Mouse (Mus musculus) v-Abl transformed pro-B cells (cell line): Measurements from ENCODE around the gene Zfp991.
"Not testable (repeated sequence)": the region's sequence is repeated elsewhere in the genome, so short reads cannot be mapped to it uniquely, and the experiment has no call there.

Source experiments
- in situ Hi-C, 2 experiments: fragments of 400-800 bp; cut with MboI; formaldehyde crosslinking; loops; one replicate each; pipeline ENCODE4 v1.15.1; 2025; ENCODE audit not compliant: unreplicated experiment in 2 of 2

Gene Zfp991

DNA sequence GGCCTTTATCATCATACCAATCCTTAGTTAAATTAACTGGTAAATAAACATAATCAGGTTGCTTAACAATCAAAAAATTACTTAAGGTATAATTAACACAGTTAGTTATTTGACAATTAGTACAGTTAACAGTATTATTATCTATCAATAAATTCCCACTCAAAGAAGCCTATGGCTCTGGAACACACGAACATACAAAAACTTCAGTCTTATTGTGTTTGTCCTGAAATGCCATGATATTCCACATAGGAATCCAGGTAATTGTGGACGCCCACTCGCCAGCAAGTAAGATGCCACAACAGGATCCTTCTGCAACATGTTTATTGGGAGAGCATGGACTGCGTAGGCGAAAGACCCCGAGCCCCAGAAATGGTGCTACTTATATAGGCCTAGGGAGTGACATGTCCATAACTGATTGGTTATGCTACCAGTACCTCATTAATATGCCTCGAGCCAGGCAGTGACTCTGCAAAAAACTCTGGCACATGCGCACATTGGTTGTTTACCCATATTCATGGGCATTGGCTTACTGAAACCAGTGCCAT is 49.4 kb downstream of the Zfp991 start:
- in situ Hi-C loops: not testable (repeated sequence)

DNA sequence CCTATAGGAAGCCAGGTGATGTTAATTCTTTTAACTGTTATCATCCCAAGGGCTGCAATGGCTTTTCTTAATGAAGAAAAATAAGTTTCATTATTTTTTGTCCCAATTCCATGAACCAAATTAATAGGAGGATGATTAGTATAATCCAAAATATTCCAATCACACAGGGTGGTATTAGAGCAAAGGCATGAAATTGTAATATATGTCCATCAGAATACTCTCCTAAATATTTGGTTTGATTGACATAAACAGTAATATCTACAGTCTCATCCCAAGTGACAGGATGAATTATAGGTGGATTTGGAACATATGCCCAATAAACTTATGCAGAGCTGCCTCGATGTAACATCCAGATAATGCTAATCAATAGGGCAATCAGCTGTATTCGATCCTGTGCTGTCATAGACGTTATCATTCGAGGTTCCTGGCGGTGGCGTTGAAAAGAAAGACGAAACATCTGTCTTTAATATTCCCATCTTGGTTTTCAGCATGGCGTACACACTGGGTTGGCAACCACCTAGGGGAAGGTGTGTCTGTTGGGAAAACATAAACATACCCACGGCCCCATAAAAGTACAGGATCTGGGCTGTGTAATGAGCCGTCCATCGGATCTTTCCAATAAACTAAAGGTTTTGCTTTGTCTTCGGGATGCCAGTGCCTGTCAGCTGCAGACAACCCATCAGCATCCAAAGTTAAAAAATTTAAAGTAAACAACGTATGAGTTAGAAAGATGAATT is 50.3 kb downstream of the Zfp991 start:
- in situ Hi-C loops: not testable (repeated sequence)

DNA sequence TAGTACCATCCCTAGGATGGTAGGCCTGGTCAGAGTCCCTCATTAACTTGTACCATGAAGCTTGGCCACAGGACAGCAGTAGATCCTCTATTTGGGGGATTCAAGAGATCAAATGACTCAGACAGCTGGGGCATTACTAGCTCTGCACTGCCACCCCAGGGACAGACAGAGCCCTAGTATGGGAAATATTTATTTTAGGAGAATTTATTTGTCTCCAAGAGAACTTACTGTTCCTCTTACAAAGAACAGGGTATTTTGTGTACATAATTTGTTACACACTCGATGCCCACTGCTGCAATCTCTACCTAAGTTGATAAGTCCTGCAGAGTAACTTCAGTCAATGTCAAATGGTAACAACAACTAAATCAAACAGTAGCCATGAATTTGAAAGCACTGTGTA is 55.0 kb downstream of the Zfp991 start:
- in situ Hi-C loops: not testable (repeated sequence)

DNA sequence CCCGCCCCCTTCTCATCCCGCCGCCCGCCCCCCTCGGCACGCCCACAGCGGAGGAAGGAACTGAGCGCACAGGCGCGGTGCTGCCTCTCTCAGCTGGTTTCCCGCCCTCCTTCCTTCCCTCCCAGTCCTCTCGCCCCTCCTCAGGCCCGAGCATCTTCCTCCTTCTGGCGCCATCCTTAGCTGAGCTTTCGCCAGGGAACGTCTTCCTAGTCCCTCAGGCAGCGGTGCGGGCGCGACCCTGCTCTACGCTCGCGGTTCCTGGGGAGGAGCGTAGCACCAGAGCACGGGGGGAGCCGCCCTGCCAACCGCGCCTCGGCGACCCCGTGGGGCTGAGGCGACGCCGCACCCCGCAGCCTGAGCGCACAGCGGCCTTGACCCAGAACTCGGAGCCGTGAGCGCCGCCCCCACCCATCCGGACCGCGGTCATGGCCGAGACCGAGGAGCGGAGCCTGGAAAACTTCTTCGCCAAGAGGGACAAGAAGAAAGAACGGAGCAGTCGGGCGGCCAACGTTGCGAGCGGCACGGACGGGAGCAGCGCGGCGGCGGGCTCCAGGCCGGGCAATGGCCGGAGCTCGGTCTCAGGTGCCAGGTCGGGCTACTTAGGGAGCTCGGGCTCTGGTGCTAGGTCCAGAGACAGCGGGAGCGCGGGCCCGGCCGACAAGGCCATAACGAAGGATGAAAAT is 55.6 kb downstream of the Zfp991 start:
- in situ Hi-C loops: not testable (repeated sequence)

DNA sequence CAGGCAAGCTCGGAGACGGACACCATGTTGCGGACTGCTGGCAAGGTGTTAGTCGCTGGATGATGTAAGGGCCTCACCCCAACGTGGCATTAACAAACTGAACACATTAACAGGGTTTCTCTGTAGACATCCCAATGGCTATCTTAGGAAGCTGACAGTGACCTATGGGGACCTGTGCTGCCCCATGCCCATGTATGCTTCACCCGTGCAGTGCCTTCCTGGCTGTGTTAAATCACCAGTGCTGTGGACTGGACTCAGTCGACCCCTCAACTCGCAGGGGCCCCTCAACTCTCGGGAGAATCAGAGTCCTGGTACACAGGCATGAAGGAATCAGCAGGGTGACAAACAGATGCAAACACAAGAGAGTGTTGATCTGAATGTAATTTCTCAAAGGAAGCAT is 63.3 kb downstream of the Zfp991 start:
- in situ Hi-C loops: not testable (repeated sequence)

DNA sequence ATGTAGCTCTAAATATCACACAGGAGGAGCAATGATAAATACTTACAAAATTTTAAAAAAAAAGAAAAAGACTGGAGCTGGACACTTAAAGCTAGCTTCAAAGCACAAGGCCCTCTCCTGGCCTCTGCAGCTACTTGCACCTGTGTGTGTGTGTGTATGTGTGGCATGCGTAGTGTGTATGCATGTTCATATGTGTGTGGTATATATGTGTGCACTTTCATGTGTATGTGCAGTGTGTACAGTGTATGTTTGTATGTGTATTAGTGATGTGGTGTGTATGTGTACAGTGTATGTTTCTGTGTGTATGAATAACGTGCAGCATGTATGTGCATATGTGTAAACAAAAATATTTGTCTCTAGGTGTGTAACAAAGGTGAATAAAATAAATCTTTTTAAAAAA is 65.4 kb downstream of the Zfp991 start:
- in situ Hi-C loops: not testable (repeated sequence)

DNA sequence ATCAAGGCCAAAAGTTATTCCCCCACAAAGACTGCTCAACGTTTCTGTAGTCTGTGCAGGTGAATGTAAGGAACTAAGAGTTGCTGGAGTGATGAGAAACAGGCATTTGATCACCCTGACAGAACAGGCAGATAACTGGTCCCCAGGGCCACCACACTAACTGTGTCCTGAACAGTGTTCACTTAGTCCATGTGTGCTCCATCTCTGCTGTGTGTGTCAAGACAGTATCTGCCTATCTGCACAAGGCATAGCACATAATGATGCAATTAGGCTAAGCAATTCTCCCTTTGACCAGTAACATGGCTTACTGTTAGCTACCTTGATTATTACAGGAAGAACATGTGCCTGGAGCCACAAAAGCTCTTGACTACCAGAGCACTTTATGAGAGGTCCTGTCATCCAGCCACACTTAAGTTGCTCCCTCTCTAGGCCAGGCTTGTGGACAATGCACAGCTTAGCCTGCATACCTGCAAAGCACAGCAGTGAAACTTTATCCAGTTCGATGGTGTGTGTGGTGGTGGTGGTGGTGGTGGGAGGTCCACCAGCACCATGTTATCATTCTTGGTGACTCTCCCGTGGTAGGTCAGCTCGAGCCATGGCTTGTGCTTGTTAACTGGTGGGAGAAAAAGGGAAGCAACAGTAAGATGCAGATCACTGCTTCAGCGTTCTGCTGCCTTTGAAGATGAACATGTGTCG is 67.4 kb downstream of the Zfp991 start:
- in situ Hi-C loops: not testable (repeated sequence)

DNA sequence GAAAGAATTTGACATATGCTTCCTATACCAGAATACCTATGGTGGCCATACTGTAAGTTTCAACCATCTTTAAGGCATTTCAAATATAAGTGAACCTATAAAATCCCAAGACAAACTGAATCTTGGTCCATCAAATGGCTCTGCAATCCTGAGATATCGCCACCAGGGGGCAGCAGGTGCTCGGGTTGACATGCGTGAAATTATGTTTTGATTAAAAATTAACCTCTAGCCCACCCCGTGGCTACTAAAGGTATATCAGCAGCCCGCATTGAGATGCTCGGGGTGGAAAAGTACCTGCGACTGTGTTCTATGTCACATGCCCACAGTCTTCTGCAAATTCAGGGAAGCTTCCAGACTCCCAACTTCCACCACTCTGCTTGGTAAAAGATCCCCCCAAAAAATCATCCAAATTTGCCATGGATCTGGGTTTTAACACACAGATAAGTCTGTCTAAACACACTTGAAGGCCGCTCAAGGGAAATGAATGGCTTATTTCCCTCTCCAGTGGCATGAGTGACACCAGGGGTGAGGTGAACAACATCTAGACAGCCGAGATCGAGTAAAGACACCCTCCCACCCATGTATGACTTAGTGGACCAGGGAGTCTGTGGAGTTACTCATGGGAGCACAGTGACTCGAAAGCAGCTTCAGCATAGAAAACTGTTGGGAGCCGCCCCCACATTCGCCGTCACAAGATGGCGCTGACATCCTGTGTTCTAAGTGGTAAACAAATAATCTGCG is 70.3 kb downstream of the Zfp991 start:
- in situ Hi-C loops: not testable (repeated sequence)

DNA sequence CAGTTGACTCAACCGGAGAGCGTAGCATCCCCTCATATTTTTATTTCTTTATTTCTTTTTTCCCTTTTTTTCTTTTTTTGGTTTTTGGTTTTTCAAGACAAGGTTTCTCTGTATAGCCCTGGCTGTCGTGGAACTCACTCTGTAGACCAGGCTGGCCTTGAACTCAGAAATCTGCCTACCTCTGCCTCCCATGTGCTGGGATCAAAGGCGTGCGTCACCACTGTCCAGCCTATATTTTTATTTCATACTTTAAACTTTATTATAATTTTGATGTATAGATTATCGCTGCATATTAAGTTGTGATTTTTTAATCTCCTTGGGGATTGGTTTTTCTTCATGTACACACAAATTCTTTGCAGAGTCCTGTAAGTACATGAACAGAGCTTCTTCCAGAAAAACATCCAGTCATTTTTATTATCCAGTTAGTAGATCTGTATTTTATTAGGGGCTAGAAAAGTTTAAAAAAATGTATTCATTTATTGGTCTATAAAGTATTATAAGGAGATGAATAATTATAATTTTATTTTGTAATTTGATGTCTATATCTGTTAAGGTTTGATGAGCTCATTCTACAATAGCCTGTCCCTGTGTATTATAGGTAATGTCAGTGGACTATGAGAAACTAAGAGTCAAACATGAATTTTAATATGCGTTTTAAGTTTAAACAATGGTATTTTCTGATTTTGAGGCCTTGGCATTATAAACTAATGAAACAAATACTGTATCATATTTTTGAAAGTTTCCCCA is 80.5 kb downstream of the Zfp991 start:
- in situ Hi-C loops: not testable (repeated sequence)

DNA sequence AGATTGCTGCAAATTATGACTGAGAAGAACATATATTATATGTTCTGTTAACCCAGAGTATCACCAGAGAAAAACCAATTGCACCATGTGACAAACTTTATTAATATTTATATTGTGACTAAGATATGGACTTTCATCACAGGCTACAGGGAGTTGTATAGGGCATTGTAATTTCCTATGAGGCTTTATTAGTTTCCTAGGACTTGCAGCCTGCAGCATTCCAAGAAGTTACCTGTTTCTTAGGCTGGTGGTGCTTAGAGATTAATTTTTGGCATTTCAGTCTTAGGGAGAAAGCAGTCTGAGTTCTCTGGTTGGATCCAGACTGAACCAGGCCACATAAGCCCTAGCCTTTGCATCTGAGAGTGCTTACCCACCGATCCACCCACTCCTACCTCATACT is 82.4 kb downstream of the Zfp991 start:
- in situ Hi-C loops: not testable (repeated sequence)

DNA sequence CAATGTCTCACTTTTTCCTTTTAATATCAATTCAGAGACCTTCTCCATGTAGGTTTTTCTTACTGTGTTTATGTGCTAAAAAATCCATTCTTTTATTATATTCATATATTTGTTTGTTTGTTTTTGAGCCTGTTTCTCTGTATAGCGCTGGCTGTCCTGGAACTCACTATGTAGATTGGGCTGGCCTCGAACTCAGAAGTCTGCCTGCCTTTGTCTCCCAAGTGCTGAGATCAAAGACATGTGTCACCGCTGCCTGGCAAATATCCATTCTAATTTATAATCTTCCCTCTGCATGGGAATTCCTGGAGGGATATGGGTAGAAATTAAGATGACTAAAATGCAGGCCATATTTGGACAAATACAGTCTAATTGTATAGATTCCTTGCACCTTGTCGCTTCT is 85.8 kb downstream of the Zfp991 start:
- in situ Hi-C loops: not testable (repeated sequence)

DNA sequence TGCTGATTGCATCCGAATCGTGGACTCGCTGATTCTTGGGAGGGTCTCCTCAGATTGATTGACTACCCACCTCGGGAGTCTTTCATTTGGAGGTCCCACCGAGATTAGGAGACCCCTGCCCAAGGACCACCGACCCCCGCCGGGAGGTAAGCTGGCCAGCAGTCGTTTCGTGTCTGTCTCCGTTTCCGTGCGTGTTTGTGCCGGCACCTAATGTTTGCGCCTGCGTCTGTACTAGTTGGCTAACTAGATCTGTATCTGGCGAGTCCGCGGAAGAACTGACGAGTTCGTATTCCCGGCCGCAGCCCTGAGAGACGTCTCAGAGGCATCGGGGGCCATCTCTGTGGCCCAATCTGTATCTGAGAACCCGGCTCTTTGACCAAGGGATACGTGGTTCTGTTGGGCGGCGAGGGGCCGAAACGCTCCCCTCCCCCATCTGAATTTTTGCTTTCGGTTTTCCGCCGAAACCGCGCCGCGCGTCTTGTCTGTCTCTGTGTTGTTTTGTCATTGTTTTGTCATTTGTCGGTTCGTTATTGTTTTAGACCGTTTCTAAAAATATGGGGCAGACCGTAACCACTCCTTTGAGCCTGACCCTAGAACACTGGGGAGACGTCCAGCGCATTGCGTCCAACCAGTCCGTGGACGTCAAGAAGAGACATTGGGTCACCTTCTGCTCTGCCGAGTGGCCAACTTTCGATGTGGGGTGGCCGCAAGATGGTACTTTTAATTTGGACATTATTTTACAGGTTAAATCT is 87.7 kb downstream of the Zfp991 start:
- in situ Hi-C loops: not testable (repeated sequence)

DNA sequence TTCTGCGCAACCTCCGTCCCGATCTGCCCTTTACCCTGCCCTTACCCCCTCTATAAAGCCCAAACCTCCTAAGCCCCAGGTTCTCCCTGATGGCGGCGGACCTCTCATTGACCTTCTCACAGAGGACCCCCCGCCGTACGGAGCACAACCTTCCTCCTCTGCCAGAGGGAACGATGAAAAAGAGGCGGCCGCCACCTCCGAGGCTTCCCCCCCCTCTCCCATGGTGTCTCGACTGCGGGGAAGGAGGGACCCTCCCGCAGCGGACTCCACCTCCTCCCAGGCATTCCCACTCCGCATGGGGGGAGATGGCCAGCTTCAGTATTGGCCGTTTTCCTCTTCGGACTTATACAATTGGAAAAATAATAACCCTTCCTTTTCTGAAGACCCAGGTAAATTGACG is 88.4 kb downstream of the Zfp991 start:
- in situ Hi-C loops: not testable (repeated sequence)

DNA sequence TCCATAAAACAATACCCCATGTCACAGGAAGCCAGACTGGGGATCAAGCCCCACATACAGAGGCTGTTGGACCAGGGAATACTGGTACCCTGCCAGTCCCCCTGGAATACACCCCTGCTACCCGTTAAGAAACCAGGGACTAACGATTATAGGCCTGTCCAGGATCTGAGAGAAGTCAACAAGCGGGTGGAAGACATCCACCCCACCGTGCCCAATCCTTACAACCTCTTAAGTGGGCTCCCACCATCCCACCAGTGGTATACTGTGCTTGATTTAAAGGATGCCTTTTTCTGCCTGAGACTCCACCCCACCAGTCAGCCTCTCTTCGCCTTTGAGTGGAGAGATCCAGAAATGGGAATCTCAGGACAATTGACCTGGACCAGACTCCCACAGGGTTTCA is 90.2 kb downstream of the Zfp991 start:
- in situ Hi-C loops: not testable (repeated sequence)

DNA sequence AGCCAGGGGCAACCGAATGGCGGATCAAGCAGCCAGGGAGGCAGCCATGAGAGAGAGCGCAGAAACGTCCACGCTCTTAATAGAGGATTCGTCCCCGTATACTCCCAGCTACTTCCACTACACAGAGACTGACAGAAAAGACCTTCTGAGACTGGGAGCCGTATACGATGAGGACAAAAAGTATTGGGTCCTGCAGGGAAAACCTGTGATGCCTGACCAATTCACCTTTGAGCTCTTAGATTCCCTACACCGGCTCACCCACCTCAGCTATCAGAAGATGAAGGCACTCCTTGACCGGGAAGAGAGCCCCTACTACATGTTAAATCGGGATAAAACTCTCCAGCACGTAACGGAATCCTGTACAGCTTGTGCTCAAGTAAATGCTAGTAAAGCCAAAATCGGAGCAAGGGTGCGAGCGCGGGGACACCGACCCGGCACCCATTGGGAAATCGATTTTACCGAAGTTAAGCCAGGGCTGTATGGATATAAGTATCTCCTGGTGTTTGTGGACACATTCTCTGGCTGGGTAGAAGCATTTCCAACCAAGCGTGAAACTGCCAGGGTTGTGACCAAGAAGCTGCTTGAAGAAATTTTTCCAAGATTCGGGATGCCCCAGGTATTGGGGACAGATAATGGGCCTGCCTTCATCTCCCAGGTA is 92.1 kb downstream of the Zfp991 start:
- in situ Hi-C loops: not testable (repeated sequence)

DNA sequence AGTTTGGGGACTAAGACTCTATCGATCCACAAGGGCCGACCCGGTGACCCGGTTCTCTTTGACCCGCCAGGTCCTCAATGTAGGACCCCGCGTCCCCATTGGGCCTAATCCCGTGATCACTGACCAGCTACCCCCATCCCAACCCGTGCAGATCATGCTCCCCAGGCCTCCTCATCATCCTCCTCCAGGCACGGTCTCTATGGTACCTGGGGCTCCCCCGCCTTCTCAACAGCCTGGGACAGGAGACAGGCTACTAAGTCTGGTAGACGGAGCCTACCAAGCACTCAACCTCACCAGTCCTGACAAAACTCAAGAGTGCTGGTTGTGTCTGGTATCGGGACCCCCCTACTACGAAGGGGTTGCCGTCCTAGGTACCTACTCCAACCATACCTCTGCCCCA is 93.8 kb downstream of the Zfp991 start:
- in situ Hi-C loops: not testable (repeated sequence)

DNA sequence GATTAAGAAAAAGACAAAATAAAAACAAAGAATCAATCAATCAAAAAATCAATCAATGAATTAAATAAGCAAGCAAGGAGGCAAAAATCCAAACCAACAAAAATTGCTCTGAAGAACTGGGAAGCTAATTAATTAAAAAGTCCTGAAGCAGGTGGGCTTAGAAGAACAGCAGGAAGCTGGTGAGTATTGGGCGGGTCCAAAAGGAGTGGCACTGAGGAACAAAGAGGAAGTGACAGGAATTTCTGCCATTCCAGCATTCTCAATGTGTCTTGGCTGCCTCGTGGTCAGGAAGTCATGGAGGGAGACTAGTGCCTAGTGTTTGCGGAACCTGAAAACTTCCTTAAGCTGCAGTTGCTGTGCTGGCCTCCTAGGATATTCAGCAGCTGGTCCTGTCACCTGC is 98.2 kb downstream of the Zfp991 start:
- in situ Hi-C loops: not testable (repeated sequence)
